Mouse (Mus musculus) testis, postnatal 10 days (tissue): ENCODE data around the gene Erbb3.
A peak's percentile ranks its signal among the peaks of the same experiment; 100 is the strongest.
"Not testable (repeated sequence)": the region's sequence is repeated elsewhere in the genome, so short reads cannot be mapped to it uniquely, and the experiment has no call there.

Experiments used
- DNase-seq: peaks from one replicate; pipeline ENCODE4 v3.0.0; 2021; ENCODE audit warnings: low spot score

The Erbb3 gene

DNA sequence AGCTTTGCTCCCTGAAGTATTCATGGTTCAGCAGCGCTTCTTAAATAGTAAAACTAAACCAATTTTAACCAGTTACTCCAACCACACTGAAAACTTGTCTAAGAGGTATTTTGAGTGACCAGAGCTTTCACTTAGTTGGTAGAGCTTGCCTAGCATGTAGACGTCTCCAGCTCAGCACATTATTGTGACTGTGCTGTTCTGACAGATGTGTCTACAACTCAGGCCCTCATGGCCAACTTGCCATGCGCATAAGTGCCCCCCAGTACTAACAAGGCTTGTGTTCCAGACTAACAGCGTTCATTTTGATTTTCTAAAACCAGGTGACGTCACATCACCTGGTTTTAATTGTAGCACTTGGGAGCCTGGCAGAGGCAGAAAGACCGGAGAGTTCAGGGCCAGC is 32.5 kb downstream of the Erbb3 start:
- DNase-seq: no peak

GRCm38 (mm10) chr10:128556286-128556685 is 33.2 kb downstream of the Erbb3 start:
- no peak for DNase-seq

GRCm38 (mm10) chr10:128555567-128555966 is 33.9 kb downstream of the Erbb3 start:
- DNase-seq: not testable (repeated sequence)

DNA sequence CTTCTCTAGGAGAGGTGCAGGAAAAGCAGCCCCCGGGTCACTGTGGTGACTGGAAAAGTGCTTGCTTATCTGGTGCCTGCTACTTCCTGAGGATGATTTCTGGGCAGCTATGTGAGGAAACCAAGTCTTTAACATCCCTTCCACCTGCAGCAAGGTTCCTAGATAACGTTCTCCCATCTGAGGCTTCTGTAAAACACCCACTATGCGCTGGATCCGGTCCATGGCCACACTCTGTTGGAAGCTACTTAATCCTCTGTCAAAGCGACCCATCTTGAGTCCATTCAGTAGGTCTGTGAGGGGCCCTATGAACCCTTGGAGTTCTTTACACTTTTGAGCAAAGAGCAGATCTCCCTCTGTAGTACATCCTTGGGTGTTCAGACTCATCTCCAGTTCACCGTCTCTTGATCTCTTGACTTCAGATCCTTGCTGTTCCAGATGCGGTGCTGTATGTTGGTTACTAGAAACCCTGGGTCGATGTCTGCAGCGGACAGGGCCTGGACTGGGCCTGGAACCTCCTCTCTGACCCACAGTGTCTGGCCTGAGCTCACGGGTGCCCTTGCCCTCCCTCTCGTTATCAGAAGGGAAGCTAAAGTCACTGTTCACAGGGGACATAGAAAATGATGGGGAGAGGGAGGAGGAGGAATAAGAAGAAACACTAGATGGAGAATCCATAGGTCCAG is 39.2 kb downstream of the Erbb3 start:
- DNase-seq: not testable (repeated sequence)

GRCm38 (mm10) chr10:128549682-128550057 is 39.8 kb downstream of the Erbb3 start:
- DNase-seq: not testable (repeated sequence)

- DNase-seq: peak; percentile 92
Measured at GRCm38 (mm10) chr10:128548947-128549681, 40.3 kb downstream of the Erbb3 start, which contains the start of gene Rpl41. Gene Rpl41 (minus strand): TSS chr10:128549305.

- DNase-seq: not testable (repeated sequence)
Measured at GRCm38 (mm10) chr10:128548051-128548791, 41.2 kb downstream of the Erbb3 start.

DNA sequence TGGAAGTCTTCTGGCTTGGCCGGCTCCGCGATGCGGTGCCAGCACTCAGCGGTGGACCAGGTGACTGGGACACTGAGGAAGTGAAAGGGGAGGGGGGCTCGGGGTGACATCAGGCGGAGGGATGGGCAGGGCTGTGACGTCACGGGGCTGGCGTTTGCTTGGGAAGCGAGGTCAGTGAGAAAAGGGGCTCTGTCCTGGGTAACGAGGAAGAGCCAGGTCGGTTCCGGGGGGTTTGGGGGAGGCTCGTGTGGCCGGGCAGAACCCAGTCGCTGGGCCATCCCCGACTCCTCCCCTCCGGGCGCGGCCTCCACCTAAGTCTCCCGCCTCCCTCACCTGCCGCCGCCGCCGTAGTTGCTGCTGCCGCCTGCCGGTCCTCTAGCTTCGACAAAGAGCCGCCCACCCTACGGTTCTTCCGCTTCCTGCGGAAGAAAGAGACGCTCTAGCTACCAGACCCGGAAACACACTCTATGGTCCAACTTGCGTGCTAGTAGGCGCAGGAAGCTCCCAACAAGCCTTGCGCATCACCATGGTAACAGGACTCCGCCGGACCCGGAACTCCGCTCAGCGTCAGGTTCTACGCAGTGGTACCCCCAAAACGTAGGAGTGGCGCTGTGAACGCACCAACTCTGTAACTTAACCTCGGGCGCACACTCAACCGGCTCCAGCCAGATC is 42.0 kb downstream of the Erbb3 start, which contains the start of gene Zc3h10:
Gene Zc3h10, minus strand, starts transcription at position 414 of the 672 bp plus-strand sequence.
- DNase-seq: peak; percentile 91

GRCm38 (mm10) chr10:128546787-128547186 is 42.7 kb downstream of the Erbb3 start:
- no peak for DNase-seq

- no peak for DNase-seq
Measured at GRCm38 (mm10) chr10:128546361-128546760, 43.1 kb downstream of the Erbb3 start.

- DNase-seq: no peak
Measured at GRCm38 (mm10) chr10:128545570-128545898, 43.9 kb downstream of the Erbb3 start.

DNA sequence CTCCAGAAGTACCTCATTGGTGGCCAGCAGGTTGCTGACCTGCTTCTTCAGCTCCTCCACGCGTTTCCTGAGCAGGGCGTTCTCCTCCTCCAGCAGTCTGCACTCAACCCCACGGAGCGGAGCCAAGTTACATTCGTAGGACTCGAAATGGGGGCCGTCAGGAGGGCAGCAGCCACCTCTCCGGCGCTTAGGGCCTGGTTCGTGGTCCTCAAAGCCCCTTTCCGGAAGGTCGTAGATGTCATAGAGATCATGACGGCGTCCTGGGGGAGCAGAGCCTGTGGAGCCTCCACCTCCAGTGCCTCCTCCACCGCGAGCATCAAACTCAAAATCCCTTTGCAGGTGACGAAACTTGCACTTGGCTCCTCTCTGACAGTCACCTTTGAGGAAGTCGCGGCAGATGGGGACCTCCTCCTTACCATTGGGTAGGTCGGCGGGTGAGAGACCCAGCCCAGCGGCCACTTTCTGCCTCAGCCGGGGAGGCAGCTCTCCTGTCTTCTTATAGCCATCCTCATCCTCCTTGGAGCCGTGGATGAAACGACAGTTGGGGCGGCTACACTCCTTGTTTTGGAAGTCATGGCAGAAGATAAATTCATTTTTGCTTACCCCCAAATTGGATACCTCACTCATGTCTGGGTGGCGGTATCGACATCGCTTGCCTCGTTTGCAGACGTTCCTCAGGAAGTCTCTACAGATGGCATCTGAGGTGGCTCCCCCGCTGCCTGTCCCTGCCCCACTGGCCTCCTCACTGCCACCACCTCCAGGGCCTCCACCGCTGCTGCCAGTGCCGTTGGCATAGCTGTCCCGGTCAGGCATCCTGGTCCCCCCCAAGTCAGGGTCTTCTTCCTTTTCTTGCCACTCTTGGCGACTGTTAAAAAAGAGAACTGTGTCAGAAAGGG is 44.5 kb downstream of the Erbb3 start:
- DNase-seq: no peak

DNA sequence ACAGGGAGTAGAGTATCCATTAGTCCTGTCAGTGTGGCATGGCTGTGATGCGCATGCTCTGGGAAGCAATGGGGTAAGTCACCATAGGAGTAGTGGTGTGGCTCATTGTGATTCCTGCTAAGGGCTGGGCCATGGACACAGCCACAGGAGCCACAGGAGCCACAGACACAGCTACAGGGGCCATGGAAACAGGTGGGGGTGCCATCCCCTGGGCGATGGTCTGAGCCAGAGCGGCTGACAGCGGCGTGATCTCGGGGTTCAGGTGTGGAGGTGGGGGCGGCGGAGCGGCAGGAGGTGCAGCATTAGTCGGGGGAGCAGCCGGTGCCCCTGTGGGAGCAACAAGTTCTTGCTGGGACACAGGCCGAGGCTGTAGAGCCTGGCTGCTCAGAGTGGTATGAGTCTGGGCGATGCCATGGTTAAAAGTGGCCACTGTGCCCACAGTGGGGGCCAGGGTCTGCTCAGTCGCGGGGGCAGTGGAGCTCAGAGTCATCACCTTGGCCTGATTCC is 45.2 kb downstream of the Erbb3 start:
- no peak for DNase-seq

GRCm38 (mm10) chr10:128543100-128543499 is 46.4 kb downstream of the Erbb3 start:
- DNase-seq: no peak

GRCm38 (mm10) chr10:128538340-128538870 is 51.0 kb downstream of the Erbb3 start:
- DNase-seq: no peak

GRCm38 (mm10) chr10:128536266-128536940 is 53.0 kb downstream of the Erbb3 start:
- peak; percentile 84 for DNase-seq

DNA sequence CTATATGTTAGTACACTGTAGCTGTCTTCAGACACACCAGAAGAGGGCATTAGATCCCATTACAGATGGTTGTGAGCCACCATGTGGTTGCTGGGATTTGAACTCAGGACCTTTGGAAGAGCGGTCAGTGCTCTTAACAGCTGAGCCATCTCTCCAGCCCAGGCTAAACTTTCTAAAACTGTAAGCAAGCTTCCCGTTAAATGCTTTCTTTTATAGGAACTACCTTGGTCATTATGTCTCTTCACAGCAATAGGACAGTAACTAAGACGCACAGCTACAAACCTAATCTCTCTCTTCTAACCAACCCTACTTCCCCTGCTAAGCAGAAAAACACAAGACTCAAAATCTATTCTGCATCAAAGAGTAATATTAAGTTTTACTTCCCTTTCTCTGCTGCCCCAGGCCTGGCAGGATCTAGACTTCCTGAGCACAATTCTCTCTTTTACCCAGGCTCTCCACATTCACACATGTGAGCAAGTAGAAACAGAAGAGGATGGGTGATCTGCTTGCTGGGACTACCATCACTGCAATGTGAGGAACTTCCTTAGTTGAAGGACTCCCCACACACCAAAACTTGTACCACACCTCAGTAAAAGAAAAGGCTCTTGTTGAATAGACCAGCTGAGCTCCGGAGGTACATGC is 53.7 kb downstream of the Erbb3 start:
- DNase-seq: no peak

DNA sequence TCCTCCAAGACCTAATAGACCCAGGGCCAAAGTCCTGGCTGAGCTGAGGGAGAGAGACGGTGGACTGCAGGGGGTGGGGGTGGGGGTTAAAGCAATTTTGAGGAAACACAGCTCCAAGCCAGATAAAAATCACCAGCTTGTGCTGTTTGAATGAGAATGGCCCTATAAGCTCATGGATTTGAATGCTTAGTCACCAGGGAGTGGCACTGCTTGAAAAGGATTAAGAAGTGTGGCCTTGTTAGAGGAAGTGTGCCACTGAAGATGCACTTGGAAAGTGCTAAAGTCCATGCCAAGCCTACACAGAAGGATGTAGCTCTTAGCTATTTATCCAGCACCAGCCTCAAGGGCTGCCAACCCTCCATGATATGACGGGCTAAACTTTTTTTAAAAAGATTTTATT is 54.2 kb downstream of the Erbb3 start:
- no peak for DNase-seq
